Mouse (Mus musculus) bone marrow macrophage, adult 2 months (primary cell): ENCODE data around the gene Sec14l4. TPM values are rescaled to one million over a fixed set of nuclear protein-coding genes. Genes with fewer than 3 reads are reported as not detected.

ENCODE experiments used
- H3K27ac ChIP-seq: 2 replicates; pipeline ENCODE4 v1.5.1; 2012; ENCODE audit warnings: low read depth, low read length; ENCODE audit not compliant: insufficient read depth
- H3K4me1 ChIP-seq: 2 replicates; pipeline ENCODE4 v1.6.1; 2012; ENCODE audit warnings: low read length; ENCODE audit not compliant: control insufficient read depth, insufficient read depth
- H3K4me3 ChIP-seq: 2 replicates; pipeline ENCODE4 v1.5.1; 2012; ENCODE audit warnings: mild to moderate bottlenecking, low read length, moderate library complexity; ENCODE audit not compliant: insufficient read depth
- CTCF ChIP-seq: IDR thresholded peaks from 2 replicates; pipeline ENCODE4 v1.5.1; 2012; ENCODE audit warnings: low read depth, mild to moderate bottlenecking, low read length, moderate library complexity
- POLR2A ChIP-seq: IDR thresholded peaks from 2 replicates; pipeline ENCODE4 v1.6.1; 2012; ENCODE audit warnings: mild to moderate bottlenecking, low read depth, low read length, borderline replicate concordance
- polyA plus RNA-seq: library from polyadenylated mRNA; stranded (reverse); fragments of >200 nt; gene quantifications from 2 replicates; pipeline ENCODE4 v1.2.4, GENCODE M21; 2012; ENCODE audit not compliant: missing spikeins, insufficient read depth, insufficient read length

Sec14l4 gene
- polyA plus RNA-seq, 1 experiment: not detected

DNA sequence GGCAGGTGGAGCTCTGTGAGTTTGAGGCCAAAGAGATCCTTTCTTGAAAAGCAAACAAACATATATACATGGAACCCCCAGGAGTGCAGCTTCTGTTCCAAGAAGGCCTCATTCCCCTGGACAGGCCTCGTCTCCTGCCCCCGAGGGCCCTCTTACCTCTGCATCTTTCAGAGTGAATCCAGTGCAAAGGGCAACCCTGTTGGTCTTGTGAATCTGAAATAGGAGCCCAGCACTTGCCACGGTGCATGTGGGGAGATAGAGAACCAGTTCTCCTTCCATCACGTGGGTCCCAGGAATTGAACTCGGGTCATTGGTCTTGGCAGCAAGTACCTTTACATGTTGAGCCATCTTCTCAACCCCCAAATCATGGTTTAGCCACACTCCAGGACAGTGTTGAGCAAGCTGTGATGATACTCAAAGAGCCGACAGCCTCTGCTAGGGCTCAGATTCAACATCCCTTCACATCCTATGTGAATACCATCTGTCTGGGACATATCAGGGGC is 9.9 kb downstream of the Sec14l4 start:
- Histone ChIP-seq H3K27ac (no peak overlapping the region), H3K4me3 (no peak overlapping the region), H3K4me1 (no peaks in the 10 kb centered on the region)
- no peak for TF ChIP-seq CTCF
- TF ChIP-seq POLR2A: no peak

- Histone ChIP-seq H3K4me1 (no peaks in the 10 kb centered on the region), H3K4me3 (no peak overlapping the region)
- TF ChIP-seq POLR2A: no peak
- no peak for TF ChIP-seq CTCF
Measured at GRCm38 (mm10) chr11:4043081-4043480, 11.8 kb downstream of the Sec14l4 start.

DNA sequence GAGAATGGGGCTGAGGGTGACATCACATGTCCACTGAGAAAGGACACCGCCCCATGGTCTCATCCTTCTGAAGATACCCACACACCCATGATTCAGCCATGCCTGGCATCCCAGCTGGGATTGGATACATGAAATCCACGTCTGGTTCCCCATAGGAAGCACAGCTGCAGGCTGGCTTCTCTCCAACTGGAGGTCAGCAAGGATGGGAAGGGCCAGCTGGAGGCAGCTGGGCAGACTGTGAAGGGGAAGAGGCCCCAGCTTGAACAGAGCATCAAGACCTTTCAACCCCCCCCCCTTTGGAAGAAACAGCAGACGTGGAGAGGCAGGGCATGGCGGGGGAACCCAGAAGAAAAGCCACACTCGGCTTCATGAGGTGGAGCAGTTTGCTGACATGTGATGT is 15.3 kb downstream of the Sec14l4 start:
- Histone ChIP-seq H3K4me3 (no peak overlapping the region), H3K4me1 (no peaks in the 10 kb centered on the region), H3K27ac (no peak overlapping the region)
- no peak for TF ChIP-seq CTCF
- TF ChIP-seq POLR2A: no peak

More at GRCm38 (mm10) chr11:4043081-4043480, 11.8 kb downstream of the Sec14l4 start:
- no peak overlapping the region for H3K27ac ChIP-seq

DNA sequence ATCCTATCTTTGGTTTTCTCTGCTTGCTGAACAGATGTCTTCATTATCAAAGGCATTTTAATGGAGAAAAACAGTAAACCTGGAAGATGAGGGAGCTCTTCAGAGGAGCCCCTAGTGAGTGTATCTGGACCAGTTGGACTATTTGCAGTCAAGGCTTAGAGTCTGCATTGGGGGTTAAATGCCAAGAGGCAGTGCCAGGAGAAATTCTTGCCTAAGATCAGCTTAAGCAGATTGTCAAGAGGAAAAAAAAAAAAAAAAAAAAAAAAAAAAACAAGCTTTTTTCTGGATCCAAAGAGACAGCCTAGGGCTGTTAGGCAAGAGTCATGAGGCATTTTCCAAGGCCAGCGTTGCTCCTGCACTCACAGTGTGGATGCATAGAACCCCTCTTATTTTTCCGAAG is 16.5 kb downstream of the Sec14l4 start:
- Histone ChIP-seq H3K4me3 (no peak overlapping the region), H3K27ac (no peak overlapping the region), H3K4me1 (no peaks in the 10 kb centered on the region)
- TF ChIP-seq CTCF: no peak
- TF ChIP-seq POLR2A: no peak

- TF ChIP-seq CTCF: no peak
- no peak for TF ChIP-seq POLR2A
- no peaks in the 10 kb centered on the region for H3K4me1 ChIP-seq
- no peak overlapping the region for H3K27ac ChIP-seq
- H3K4me3 ChIP-seq: no peak overlapping the region
Measured at GRCm38 (mm10) chr11:4048438-4048837, 17.2 kb downstream of the Sec14l4 start.

- no peak overlapping the region for H3K27ac ChIP-seq
- no peaks in the 10 kb centered on the region for H3K4me1 ChIP-seq
- TF ChIP-seq CTCF (peak; percentile 79), POLR2A (no peak)
- H3K4me3 ChIP-seq: no peak overlapping the region
Measured at GRCm38 (mm10) chr11:4053586-4053985, 22.3 kb downstream of the Sec14l4 start.

DNA sequence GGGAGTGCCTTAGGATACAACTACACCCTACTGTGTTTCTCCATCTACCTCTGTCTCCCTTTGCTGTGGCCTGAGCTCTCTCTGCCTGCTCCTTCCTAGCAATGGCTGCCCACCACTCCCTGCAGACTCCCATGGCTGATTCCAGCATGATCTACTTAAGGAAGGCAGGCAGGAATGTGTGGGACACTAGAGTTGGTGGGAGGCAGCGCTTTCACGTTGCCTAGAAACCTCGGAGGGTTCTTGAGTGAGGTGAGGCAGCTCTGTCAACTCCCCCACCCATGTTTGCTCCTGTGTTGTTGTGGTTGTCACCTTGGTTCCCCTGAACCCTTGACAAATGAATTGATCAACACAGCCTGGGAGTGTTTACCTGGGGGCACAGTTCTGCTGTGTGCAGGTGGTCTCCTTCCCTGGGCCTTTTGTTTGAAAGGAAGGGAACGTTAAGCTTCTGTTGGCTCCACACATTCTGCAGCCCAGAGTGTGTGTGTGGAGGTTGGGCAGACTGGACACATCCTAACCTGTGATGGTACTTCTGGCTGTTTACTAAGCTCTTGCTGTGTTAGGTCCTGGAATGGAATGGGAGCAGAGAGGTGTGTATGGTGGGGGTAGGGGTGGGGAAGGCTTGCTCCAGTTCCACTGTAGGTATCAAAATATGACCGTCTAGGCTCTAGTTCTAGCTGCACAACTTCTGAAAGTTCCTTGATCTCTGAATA is 29.8 kb downstream of the Sec14l4 start:
- no peak for TF ChIP-seq POLR2A
- no peak for TF ChIP-seq CTCF
- no peaks in the 10 kb centered on the region for H3K4me1 ChIP-seq
- H3K4me3 ChIP-seq: no peak overlapping the region
- no peak overlapping the region for H3K27ac ChIP-seq

GRCm38 (mm10) chr11:4062523-4062922 is 31.3 kb downstream of the Sec14l4 start:
- Histone ChIP-seq H3K4me3 (no peak overlapping the region), H3K27ac (no peak overlapping the region), H3K4me1 (no peaks in the 10 kb centered on the region)
- no peak for TF ChIP-seq CTCF
- no peak for TF ChIP-seq POLR2A

DNA sequence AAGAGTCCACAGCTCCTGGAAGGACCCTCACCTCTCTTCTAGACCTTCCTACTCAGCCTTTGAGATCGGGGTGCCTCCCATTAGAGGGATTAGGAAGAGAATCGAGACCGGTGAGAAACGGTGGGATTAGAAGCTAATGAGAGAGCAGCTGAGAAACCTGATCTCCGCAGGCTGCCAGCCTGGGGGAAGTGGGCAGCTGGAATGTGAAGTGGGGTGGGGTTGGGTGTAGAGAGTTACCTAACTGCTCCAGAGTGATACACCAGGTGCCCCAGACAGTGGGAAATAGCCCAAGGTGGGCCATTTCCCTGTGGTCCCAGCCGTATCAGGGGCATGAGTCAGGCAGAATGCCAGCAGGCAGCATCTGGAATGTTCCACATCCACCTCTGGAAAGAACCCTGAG is 31.7 kb downstream of the Sec14l4 start:
- Histone ChIP-seq H3K27ac (no peak overlapping the region), H3K4me1 (no peaks in the 10 kb centered on the region), H3K4me3 (no peak overlapping the region)
- no peak for TF ChIP-seq CTCF
- TF ChIP-seq POLR2A: no peak

DNA sequence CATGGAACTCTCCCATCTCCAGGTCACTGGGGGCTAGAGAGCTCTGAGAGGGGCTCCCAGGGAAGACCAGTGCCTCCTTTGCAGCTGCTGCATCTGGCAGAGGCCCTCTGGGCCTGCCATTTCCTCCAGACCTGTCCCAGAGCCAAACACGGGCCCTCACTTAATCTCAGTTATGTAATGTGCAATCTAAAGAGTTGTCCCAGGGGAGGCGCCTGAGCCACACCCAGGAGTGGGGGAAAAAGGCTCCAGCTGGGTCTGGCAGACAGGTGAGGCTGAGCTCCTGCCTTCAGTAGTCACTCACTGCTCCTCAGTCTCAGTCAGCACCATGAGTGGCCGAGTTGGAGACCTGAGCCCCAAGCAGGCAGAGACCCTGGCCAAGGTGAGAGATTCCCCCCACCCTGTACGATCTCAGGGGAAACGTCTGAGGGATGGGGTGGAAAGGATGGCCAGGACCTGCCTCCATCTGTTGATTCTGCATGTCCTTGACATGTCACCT is 33.4 kb downstream of the Sec14l4 start, which contains the start of gene Sec14l3:
Gene Sec14l3 (plus strand): TSS at position 215 of the 496 bp plus-strand sequence.
- H3K27ac ChIP-seq: no peak within 1 kb of the TSS
- no peaks in the 10 kb centered on the region for H3K4me1 ChIP-seq
- TF ChIP-seq CTCF (no peak), POLR2A (no peak)
- no peak within 1 kb of the TSS for H3K4me3 ChIP-seq

DNA sequence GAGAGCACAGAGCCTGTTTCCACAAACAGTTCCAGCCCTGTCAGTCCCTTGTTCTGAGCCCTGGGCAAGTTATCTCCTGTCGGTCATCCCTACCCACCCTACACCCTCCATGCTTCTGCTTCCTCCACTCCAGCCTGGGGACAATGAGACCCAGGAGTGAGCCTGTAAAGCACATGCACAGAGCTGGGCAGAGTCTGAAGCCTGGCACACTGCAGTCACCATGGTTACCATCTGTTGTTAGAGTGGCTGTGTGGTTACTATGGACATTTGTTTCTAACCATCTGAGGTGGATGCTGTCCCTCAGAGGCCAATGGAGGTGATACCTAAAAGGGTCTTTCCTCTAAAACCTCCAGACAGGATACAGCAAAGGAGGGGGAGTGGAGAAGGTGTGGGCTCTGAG is 38.4 kb downstream of the Sec14l4 start:
- no peak overlapping the region for H3K27ac ChIP-seq
- no peaks in the 10 kb centered on the region for H3K4me1 ChIP-seq
- no peak overlapping the region for H3K4me3 ChIP-seq
- TF ChIP-seq POLR2A: no peak
- no peak for TF ChIP-seq CTCF

- Histone ChIP-seq H3K4me3 (no peak overlapping the region), H3K27ac (no peak overlapping the region), H3K4me1 (no peaks in the 10 kb centered on the region)
- no peak for TF ChIP-seq POLR2A
- TF ChIP-seq CTCF: no peak
Measured at GRCm38 (mm10) chr11:4076633-4077032, 45.4 kb downstream of the Sec14l4 start.
